Mouse (Mus musculus): ENCODE results near the gene Epn3. TPM values are rescaled to one million over a fixed set of nuclear protein-coding genes. Genes with fewer than 3 reads are reported as not detected.

Gene Epn3
- polyA plus RNA-seq, 1 experiment from 2014 or later: 1.5 TPM

DNA sequence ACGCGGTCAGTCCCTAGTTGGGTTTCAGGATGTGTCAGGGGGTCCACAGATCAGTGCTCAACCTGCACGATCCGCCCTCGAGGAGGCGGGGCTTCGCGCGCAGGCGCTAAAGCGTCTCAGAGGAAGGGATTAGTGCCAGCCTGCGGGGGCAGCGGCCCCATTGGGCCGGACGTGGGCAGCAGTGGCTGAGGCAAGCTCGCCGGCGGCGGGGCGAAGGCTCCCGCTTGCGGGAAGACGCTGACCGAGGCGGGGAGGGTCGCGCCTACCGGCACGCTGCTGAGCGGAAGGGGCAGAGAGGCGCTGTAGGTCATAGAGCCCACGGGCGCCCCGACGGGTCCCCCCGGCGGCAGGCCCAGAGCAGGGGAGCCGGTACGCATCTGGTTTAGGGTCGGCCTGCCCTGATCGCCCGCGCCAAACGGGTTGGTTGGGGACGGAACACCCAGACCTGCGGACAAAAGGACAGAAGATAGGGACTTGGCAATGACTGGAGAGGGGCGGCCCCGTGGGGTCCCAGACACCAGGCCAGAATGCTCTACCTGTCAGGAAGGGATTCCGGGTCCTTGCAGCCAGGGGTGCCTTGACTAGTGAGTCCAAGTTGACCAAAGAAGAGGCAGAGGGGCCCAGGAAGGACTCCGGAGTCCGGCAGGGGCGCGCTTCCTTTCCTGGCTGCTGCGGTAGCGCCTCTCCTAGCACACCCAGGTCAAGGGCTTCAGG, 8.6 kb downstream of the Epn3 start:
- 5% methylated on average over 51 of the region's 55 CpGs for WGBS
- Histone ChIP-seq H3K36me3 (replicated peaks; ENCODE audit: control insufficient read depth, insufficient read depth, low read depth, low read length) (no peaks in the 10 kb centered on the region), H3K4me1 (ENCODE audit: control insufficient read depth, insufficient read depth, low read length) (peaks cover 6% of the 10 kb centered on the region), H3K4me2 (ENCODE audit: low read depth, low read length) (peak overlapping the region; percentile 82), H3K9ac (replicated peaks; ENCODE audit: low read length) (peak overlapping the region; percentile 71), H3K9me3 (replicated peaks; ENCODE audit: control insufficient read depth, low read length) (no peaks in the 10 kb centered on the region), H3K4me3 (ENCODE audit: low read depth, low read length) (peak overlapping the region; percentile 48), H3K27ac (replicated peaks; ENCODE audit: low read depth, low read length) (no peak overlapping the region), H3K27me3 (ENCODE audit: control insufficient read depth, insufficient read depth, low read length) (peaks cover 8% of the 10 kb centered on the region)
- DNase-seq (ENCODE audit: low spot score) (peak; percentile 70), ATAC-seq (replicated peaks; ENCODE audit: insufficient number of reproducible peaks, low FRiP score, low TSS enrichment, low read depth) (peak; percentile 45; the same call in 1 of the 2 replicates)

GRCm38 (mm10) chr11:94489745-94490144, 10.0 kb downstream of the Epn3 start:
- H3K4me1 ChIP-seq (ENCODE audit: control insufficient read depth, insufficient read depth, low read length): peaks cover 6% of the 10 kb centered on the region
- H3K4me3 ChIP-seq (ENCODE audit: low read depth, low read length): no peak overlapping the region
- H3K27me3 ChIP-seq (ENCODE audit: control insufficient read depth, insufficient read depth, low read length): peaks cover 8% of the 10 kb centered on the region
- no peaks in the 10 kb centered on the region for H3K9me3 ChIP-seq (replicated peaks; ENCODE audit: control insufficient read depth, low read length)
- no peak for ATAC-seq (replicated peaks; ENCODE audit: insufficient number of reproducible peaks, low FRiP score, low TSS enrichment, low read depth)
- no peak overlapping the region for H3K27ac ChIP-seq (replicated peaks; ENCODE audit: low read depth, low read length)
- no peak overlapping the region for H3K4me2 ChIP-seq (ENCODE audit: low read depth, low read length)
- DNase-seq (ENCODE audit: low spot score): no peak
- WGBS: 42% methylated on average over 4 of the region's 4 CpGs
- no peak overlapping the region for H3K9ac ChIP-seq (replicated peaks; ENCODE audit: low read length)
- no peaks in the 10 kb centered on the region for H3K36me3 ChIP-seq (replicated peaks; ENCODE audit: control insufficient read depth, insufficient read depth, low read depth, low read length)

DNA sequence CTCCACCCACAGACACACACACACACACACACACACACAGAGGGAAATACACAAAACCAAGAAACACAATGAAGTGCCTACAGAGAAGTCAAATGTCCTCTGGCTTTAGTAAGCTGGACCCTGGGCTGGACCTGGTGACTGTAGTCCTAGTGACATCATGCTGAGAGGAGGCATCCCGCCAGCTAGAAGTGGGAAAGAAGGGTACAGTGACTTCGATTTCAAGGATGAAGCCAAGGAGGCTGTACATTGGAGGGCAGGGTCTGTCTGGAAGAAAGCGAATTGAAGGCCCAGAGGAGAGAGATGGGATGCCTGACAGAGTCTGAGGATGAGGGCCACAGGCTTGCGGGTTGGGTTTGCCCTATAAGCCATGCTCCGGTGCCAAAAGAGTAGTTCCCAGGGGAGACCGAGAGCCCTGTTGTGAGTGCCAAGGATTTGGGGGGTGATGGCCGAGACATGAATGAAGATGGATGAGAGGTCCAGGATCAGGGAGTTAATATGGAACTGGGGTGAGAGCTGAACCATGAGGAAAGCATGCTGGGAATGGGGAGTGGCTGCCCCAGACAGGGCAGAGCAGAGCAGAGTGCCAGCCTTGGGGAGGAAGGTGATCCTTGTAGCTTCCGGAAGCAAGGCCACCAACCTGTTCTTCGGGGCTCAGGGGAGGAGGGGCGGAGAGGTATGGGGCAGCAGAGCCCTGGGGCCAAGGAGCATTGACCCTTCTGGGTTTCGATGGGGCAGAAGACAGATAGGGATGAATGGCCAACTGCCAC, 10.8 kb downstream of the Epn3 start:
- no peak for ATAC-seq (replicated peaks; ENCODE audit: insufficient number of reproducible peaks, low FRiP score, low TSS enrichment, low read depth)
- peaks cover 8% of the 10 kb centered on the region for H3K27me3 ChIP-seq (ENCODE audit: control insufficient read depth, insufficient read depth, low read length)
- 91% methylated on average over 11 of the region's 11 CpGs for WGBS

DNA sequence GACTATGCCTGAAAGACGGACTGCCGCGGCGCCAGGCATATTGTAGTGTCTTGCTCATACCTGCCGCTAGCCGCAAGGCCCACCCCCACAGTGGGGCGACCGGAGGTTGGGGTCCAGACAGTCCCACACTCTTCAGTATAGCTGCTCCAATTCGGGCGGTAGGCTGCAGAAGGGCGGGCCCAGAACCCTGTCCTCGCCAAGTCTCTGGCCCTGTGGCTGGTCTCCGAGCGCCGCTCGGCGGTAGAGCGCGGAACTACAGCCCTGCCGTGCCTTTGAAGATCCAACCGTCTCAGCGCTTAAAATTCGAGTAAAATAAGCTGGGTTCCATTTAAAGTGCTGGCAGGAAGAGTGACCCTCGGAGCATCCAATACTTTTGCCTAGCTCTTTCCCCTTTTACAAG, 13.8 kb downstream of the Epn3 start, which contains the start of gene Spata20:
Spata20 (minus strand) TSS at position 179 of the 400 bp plus-strand sequence.
- Histone ChIP-seq H3K4me2 (ENCODE audit: low read depth, low read length) (no peak within 1 kb of the TSS; the same call in 1 of the 2 replicates), H3K36me3 (replicated peaks; ENCODE audit: control insufficient read depth, insufficient read depth, low read depth, low read length) (no peaks in the 10 kb centered on the region), H3K9ac (replicated peaks; ENCODE audit: low read length) (no peak within 1 kb of the TSS), H3K27ac (replicated peaks; ENCODE audit: low read depth, low read length) (no peak within 1 kb of the TSS), H3K4me1 (ENCODE audit: control insufficient read depth, insufficient read depth, low read length) (peaks cover under 1% of the 10 kb centered on the region; the same call in 1 of the 2 replicates), H3K27me3 (ENCODE audit: control insufficient read depth, insufficient read depth, low read length) (peaks cover 1% of the 10 kb centered on the region), H3K9me3 (replicated peaks; ENCODE audit: control insufficient read depth, low read length) (no peaks in the 10 kb centered on the region), H3K4me3 (ENCODE audit: low read depth, low read length) (no peak within 1 kb of the TSS)
- WGBS: 3% methylated on average over 24 of the region's 24 CpGs
- ATAC-seq (replicated peaks; ENCODE audit: insufficient number of reproducible peaks, low FRiP score, low TSS enrichment, low read depth) (peak; percentile 79), DNase-seq (ENCODE audit: low spot score) (peak; percentile 89)

More for the DNA sequence above, 10.8 kb downstream of the Epn3 start:
- H3K4me2 ChIP-seq (ENCODE audit: low read depth, low read length): no peak overlapping the region
- DNase-seq (ENCODE audit: low spot score): no peak
- no peaks in the 10 kb centered on the region for H3K9me3 ChIP-seq (replicated peaks; ENCODE audit: control insufficient read depth, low read length)
- H3K9ac ChIP-seq (replicated peaks; ENCODE audit: low read length): no peak overlapping the region
- no peaks in the 10 kb centered on the region for H3K36me3 ChIP-seq (replicated peaks; ENCODE audit: control insufficient read depth, insufficient read depth, low read depth, low read length)
- no peak overlapping the region for H3K27ac ChIP-seq (replicated peaks; ENCODE audit: low read depth, low read length)
- no peak overlapping the region for H3K4me3 ChIP-seq (ENCODE audit: low read depth, low read length)
- H3K4me1 ChIP-seq (ENCODE audit: control insufficient read depth, insufficient read depth, low read length): peaks cover 6% of the 10 kb centered on the region

- H3K36me3 ChIP-seq (replicated peaks; ENCODE audit: control insufficient read depth, insufficient read depth, low read depth, low read length): no peaks in the 10 kb centered on the region
- DNase-seq (ENCODE audit: low spot score) (no peak), ATAC-seq (replicated peaks; ENCODE audit: insufficient number of reproducible peaks, low FRiP score, low TSS enrichment, low read depth) (no peak)
- H3K9me3 ChIP-seq (replicated peaks; ENCODE audit: control insufficient read depth, low read length): no peaks in the 10 kb centered on the region
- H3K4me3 ChIP-seq (ENCODE audit: low read depth, low read length): no peak overlapping the region
- no peak overlapping the region for H3K4me2 ChIP-seq (ENCODE audit: low read depth, low read length)
- H3K27ac ChIP-seq (replicated peaks; ENCODE audit: low read depth, low read length): no peak overlapping the region
- no peak overlapping the region for H3K9ac ChIP-seq (replicated peaks; ENCODE audit: low read length)
- H3K27me3 ChIP-seq (ENCODE audit: control insufficient read depth, insufficient read depth, low read length): no peaks in the 10 kb centered on the region
- WGBS: 80% methylated on average over 5 of the region's 5 CpGs
- H3K4me1 ChIP-seq (ENCODE audit: control insufficient read depth, insufficient read depth, low read length): no peaks in the 10 kb centered on the region
Measured at GRCm38 (mm10) chr11:94485223-94485622, 14.6 kb downstream of the Epn3 start.

DNA sequence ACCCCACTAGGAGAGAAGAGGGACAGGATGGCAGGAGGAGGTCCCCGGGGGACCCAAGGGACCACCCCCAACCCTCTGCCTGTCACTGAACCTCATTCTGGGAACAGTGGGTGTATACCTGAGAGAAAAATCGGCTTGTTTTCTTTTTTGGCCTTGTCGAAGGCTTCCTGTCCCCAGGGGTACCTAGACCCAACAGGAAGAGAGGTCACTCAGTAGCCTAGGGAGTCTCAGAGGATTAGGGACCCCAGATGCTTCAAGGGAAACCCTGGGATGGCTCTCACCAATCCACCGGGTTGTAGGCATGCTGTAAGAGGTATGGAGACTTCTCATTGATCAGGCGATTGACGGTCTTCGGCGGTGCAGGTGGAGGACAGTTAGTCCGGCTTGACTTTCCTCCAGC, 15.1 kb downstream of the Epn3 start:
- H3K36me3 ChIP-seq (replicated peaks; ENCODE audit: control insufficient read depth, insufficient read depth, low read depth, low read length): no peaks in the 10 kb centered on the region
- no peaks in the 10 kb centered on the region for H3K4me1 ChIP-seq (ENCODE audit: control insufficient read depth, insufficient read depth, low read length)
- no peaks in the 10 kb centered on the region for H3K9me3 ChIP-seq (replicated peaks; ENCODE audit: control insufficient read depth, low read length)
- WGBS: 85% methylated on average over 9 of the region's 9 CpGs
- DNase-seq (ENCODE audit: low spot score) (no peak), ATAC-seq (replicated peaks; ENCODE audit: insufficient number of reproducible peaks, low FRiP score, low TSS enrichment, low read depth) (no peak)
- H3K4me3 ChIP-seq (ENCODE audit: low read depth, low read length): no peak overlapping the region
- H3K9ac ChIP-seq (replicated peaks; ENCODE audit: low read length): no peak overlapping the region
- no peaks in the 10 kb centered on the region for H3K27me3 ChIP-seq (ENCODE audit: control insufficient read depth, insufficient read depth, low read length)
- H3K4me2 ChIP-seq (ENCODE audit: low read depth, low read length): no peak overlapping the region
- no peak overlapping the region for H3K27ac ChIP-seq (replicated peaks; ENCODE audit: low read depth, low read length)

DNA sequence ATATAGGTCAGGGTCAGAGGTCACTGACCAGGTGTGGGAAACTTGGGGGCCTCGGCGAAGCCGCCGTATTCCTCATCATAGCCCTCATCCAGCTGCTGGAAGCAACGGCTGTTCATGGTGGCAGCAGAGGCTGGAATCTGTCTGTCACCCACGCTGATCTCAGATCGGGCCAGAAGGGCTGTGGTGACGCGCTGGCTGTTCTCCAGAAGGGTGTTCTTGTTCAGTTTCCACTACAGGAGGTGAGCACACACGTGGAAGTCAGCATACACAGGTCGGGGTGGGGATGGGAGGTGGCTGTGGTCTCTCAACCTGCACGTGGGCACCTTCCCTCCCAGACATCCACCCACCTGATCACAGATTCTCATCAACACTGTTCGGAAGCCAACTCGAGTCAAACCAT, 15.9 kb downstream of the Epn3 start:
- DNase-seq (ENCODE audit: low spot score): no peak
- Histone ChIP-seq H3K36me3 (replicated peaks; ENCODE audit: control insufficient read depth, insufficient read depth, low read depth, low read length) (no peaks in the 10 kb centered on the region), H3K27me3 (ENCODE audit: control insufficient read depth, insufficient read depth, low read length) (no peaks in the 10 kb centered on the region), H3K27ac (replicated peaks; ENCODE audit: low read depth, low read length) (no peak overlapping the region), H3K9ac (replicated peaks; ENCODE audit: low read length) (no peak overlapping the region), H3K4me3 (ENCODE audit: low read depth, low read length) (no peak overlapping the region), H3K4me1 (ENCODE audit: control insufficient read depth, insufficient read depth, low read length) (no peaks in the 10 kb centered on the region), H3K4me2 (ENCODE audit: low read depth, low read length) (no peak overlapping the region), H3K9me3 (replicated peaks; ENCODE audit: control insufficient read depth, low read length) (no peaks in the 10 kb centered on the region)
- ATAC-seq (replicated peaks; ENCODE audit: insufficient number of reproducible peaks, low FRiP score, low TSS enrichment, low read depth): no peak
- 59% methylated on average over 14 of the region's 14 CpGs for WGBS

GRCm38 (mm10) chr11:94483436-94483835, 16.3 kb downstream of the Epn3 start:
- WGBS: 66% methylated on average over 11 of the region's 11 CpGs
- DNase-seq (ENCODE audit: low spot score) (no peak), ATAC-seq (replicated peaks; ENCODE audit: insufficient number of reproducible peaks, low FRiP score, low TSS enrichment, low read depth) (no peak)
- no peaks in the 10 kb centered on the region for H3K27me3 ChIP-seq (ENCODE audit: control insufficient read depth, insufficient read depth, low read length)
- H3K9me3 ChIP-seq (replicated peaks; ENCODE audit: control insufficient read depth, low read length): no peaks in the 10 kb centered on the region
- H3K4me2 ChIP-seq (ENCODE audit: low read depth, low read length): no peak overlapping the region
- no peak overlapping the region for H3K27ac ChIP-seq (replicated peaks; ENCODE audit: low read depth, low read length)
- no peak overlapping the region for H3K4me3 ChIP-seq (ENCODE audit: low read depth, low read length)
- H3K4me1 ChIP-seq (ENCODE audit: control insufficient read depth, insufficient read depth, low read length): no peaks in the 10 kb centered on the region
- H3K9ac ChIP-seq (replicated peaks; ENCODE audit: low read length): no peak overlapping the region
- no peaks in the 10 kb centered on the region for H3K36me3 ChIP-seq (replicated peaks; ENCODE audit: control insufficient read depth, insufficient read depth, low read depth, low read length)

Data from embryonic facial prominence, embryonic 11.5 days (tissue).